Mouse (Mus musculus): ENCODE data around the gene Mfn1. TPM values are rescaled to one million over a fixed set of nuclear protein-coding genes. Genes with fewer than 3 reads are reported as not detected.

The Mfn1 gene
- polyA plus RNA-seq, 1 experiment from 2014 or later: 19.5 TPM

- Histone ChIP-seq H3K27ac (ENCODE audit: low read length) (no peak overlapping the region), H3K4me1 (ENCODE audit: insufficient read depth, low read depth, low read length) (no peaks in the 10 kb centered on the region), H3K4me3 (ENCODE audit: low read depth, low read length) (no peak overlapping the region), H3K9me3 (ENCODE audit: low read length) (no peaks in the 10 kb centered on the region), H3K27me3 (replicated peaks; ENCODE audit: insufficient read depth, low read length) (no peaks in the 10 kb centered on the region), H3K36me3 (ENCODE audit: insufficient read depth, low read length) (no peaks in the 10 kb centered on the region), H3K4me2 (replicated peaks; ENCODE audit: low read depth, low read length) (no peak overlapping the region), H3K9ac (replicated peaks; ENCODE audit: low read depth) (no peak overlapping the region)
- TF ChIP-seq CTCF (IDR thresholded peaks at IDR 0.05): no peak
- TF ChIP-seq EP300 (IDR thresholded peaks at IDR 0.05): no peak
- no peak for ATAC-seq
- DNase-seq (ENCODE audit: low spot score): no peak
Observed at GRCm38 (mm10) chr3:32490928-32491315, 38.3 kb upstream of the Mfn1 start.

GRCm38 (mm10) chr3:32492097-32493090 lies 36.9 kb upstream of the Mfn1 start, which contains the start of gene Kcnmb3:
Gene Kcnmb3, minus strand, starts transcription at chr3:32492231.
- TF ChIP-seq EP300 (IDR thresholded peaks at IDR 0.05) (no peak), CTCF (IDR thresholded peaks at IDR 0.05) (no peak)
- 73% methylated on average over 11 of the region's 11 CpGs for WGBS

GRCm38 (mm10) chr3:32494387-32495087 lies 34.7 kb upstream of the Mfn1 start:
- no peak for ATAC-seq
- H3K4me3 ChIP-seq (ENCODE audit: low read depth, low read length): no peak overlapping the region
- H3K27ac ChIP-seq (ENCODE audit: low read length): no peak overlapping the region
- H3K36me3 ChIP-seq (ENCODE audit: insufficient read depth, low read length): no peaks in the 10 kb centered on the region
- TF ChIP-seq CTCF (IDR thresholded peaks at IDR 0.05) (peak; percentile 61), EP300 (IDR thresholded peaks at IDR 0.05) (no peak)
- H3K4me2 ChIP-seq (replicated peaks; ENCODE audit: low read depth, low read length): no peak overlapping the region
- 80% methylated on average over 8 of the region's 8 CpGs for WGBS
- no peaks in the 10 kb centered on the region for H3K4me1 ChIP-seq (ENCODE audit: insufficient read depth, low read depth, low read length)
- no peak for DNase-seq (ENCODE audit: low spot score)
- H3K27me3 ChIP-seq (replicated peaks; ENCODE audit: insufficient read depth, low read length): no peaks in the 10 kb centered on the region
- H3K9me3 ChIP-seq (ENCODE audit: low read length): no peaks in the 10 kb centered on the region
- no peak overlapping the region for H3K9ac ChIP-seq (replicated peaks; ENCODE audit: low read depth)

More at GRCm38 (mm10) chr3:32492097-32493090, 36.9 kb upstream of the Mfn1 start, which contains the start of gene Kcnmb3:
- ATAC-seq (no peak), DNase-seq (ENCODE audit: low spot score) (no peak)
- Histone ChIP-seq H3K4me1 (ENCODE audit: insufficient read depth, low read depth, low read length) (no peaks in the 10 kb centered on the region), H3K9me3 (ENCODE audit: low read length) (no peaks in the 10 kb centered on the region), H3K4me2 (replicated peaks; ENCODE audit: low read depth, low read length) (no peak within 1 kb of the TSS), H3K9ac (replicated peaks; ENCODE audit: low read depth) (no peak within 1 kb of the TSS), H3K27me3 (replicated peaks; ENCODE audit: insufficient read depth, low read length) (no peaks in the 10 kb centered on the region), H3K36me3 (ENCODE audit: insufficient read depth, low read length) (no peaks in the 10 kb centered on the region), H3K4me3 (ENCODE audit: low read depth, low read length) (no peak within 1 kb of the TSS), H3K27ac (ENCODE audit: low read length) (no peak within 1 kb of the TSS)

- Histone ChIP-seq H3K9me3 (ENCODE audit: low read length) (no peaks in the 10 kb centered on the region), H3K9ac (replicated peaks; ENCODE audit: low read depth) (no peak overlapping the region), H3K36me3 (ENCODE audit: insufficient read depth, low read length) (no peaks in the 10 kb centered on the region), H3K27me3 (replicated peaks; ENCODE audit: insufficient read depth, low read length) (no peaks in the 10 kb centered on the region), H3K4me3 (ENCODE audit: low read depth, low read length) (no peak overlapping the region), H3K4me2 (replicated peaks; ENCODE audit: low read depth, low read length) (no peak overlapping the region), H3K4me1 (ENCODE audit: insufficient read depth, low read depth, low read length) (no peaks in the 10 kb centered on the region), H3K27ac (ENCODE audit: low read length) (no peak overlapping the region)
- ATAC-seq (no peak), DNase-seq (ENCODE audit: low spot score) (no peak)
- TF ChIP-seq EP300 (IDR thresholded peaks at IDR 0.05) (no peak), CTCF (IDR thresholded peaks at IDR 0.05) (no peak)
- 68% methylated on average over 8 of the region's 8 CpGs for WGBS
Observed at GRCm38 (mm10) chr3:32495088-32495770, 34.0 kb upstream of the Mfn1 start.

- H3K9ac ChIP-seq (replicated peaks; ENCODE audit: low read depth): no peak overlapping the region
- H3K4me3 ChIP-seq (ENCODE audit: low read depth, low read length): no peak overlapping the region
- H3K9me3 ChIP-seq (ENCODE audit: low read length): no peaks in the 10 kb centered on the region
- no peaks in the 10 kb centered on the region for H3K4me1 ChIP-seq (ENCODE audit: insufficient read depth, low read depth, low read length)
- no peaks in the 10 kb centered on the region for H3K27me3 ChIP-seq (replicated peaks; ENCODE audit: insufficient read depth, low read length)
- no peak overlapping the region for H3K4me2 ChIP-seq (replicated peaks; ENCODE audit: low read depth, low read length)
- no peaks in the 10 kb centered on the region for H3K36me3 ChIP-seq (ENCODE audit: insufficient read depth, low read length)
- no peak for DNase-seq (ENCODE audit: low spot score)
- ATAC-seq: no peak
- no peak overlapping the region for H3K27ac ChIP-seq (ENCODE audit: low read length)
- 49% methylated on average over 7 of the region's 8 CpGs for WGBS
- no peak for TF ChIP-seq EP300 (IDR thresholded peaks at IDR 0.05)
- no peak for TF ChIP-seq CTCF (IDR thresholded peaks at IDR 0.05)
Observed at GRCm38 (mm10) chr3:32495856-32496710, 33.2 kb upstream of the Mfn1 start.
